Mouse (Mus musculus): ENCODE results near the gene Tspan1. TPM values are rescaled to one million over a fixed set of nuclear protein-coding genes. Genes with fewer than 3 reads are reported as not detected.

Tspan1 gene
- total RNA-seq (2022), result under 1 TPM in 1 of 4 experiments, not detected in 3; 0.23 TPM

DNA sequence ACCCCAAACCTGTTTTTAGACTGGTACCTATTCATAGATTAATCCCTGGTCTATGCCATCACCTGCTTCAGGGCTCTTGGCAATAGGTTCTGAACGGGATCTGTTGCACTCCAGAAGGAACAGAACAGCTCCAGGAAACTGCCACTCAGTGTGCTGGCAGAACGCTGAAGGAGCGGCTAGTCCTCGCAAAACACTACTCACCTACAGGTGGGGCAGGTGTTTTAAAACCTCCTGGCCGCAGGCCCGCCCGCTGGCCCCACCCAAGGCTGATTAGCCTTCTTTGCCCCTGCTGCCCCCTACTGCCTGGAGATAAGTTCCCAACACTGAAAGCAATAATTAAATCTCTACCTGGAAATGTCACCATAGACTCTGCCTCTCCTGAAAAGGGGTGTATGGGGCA lies at the start of gene Tspan1:
TSS of gene Tspan1 (minus strand) at position 198 of the 400 bp plus-strand sequence.
- DNase-seq (ENCODE audit: low spot score in 2 of 2), result no peak

DNA sequence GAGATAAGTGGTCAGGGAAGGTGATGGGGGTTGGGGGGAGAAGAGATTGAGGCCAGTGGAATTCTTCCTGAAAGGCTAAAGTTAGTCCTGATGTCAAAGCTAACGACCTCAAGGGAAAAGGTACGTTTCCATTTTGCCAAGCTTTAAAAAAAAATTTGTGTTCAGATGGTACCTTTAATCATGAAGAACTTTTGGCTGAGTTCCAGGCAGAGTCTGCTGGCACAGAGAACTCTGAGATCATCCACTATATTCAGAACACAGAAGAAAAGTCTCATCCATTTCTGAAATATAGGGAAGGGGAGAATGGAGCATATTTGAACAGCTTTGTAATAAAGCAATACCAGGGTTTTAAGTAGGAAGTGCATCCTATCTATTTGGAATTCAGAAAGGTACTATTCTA lies 49.6 kb upstream of the Tspan1 start:
- DNase-seq (ENCODE audit: low spot score in 2 of 2), result no peak

DNA sequence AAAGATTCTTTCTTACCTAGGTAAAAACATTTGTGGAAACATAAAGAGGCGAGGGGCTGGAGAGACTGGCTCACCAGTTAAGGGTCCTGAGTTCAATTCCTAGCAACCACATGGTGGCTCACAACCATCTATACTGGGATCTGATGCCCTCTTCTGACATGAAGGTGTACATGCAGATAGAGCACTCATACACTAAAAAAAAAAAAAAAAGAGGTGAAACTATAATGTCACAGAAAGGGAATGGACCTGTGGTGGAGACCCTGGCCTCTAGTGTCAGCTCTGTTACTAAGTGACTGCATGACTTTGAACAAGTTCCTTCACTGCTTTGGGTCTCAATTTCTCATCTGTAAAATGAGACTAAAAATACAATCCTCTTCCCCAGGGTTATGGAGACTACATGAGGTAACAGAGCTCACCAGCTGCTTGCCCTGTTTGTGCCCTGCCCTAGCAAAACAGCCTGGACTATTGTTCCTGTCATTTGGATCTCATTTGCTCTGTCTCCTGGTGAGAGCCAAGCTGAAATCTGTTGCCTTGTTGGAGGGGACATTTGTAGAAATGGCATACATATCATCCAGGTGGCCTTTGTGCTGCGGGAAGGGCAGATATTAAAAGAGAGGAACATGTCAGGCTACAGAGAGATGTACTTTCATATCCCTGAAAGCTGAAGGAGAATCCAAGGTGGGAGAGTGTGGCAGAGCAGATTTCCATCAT lies 48.6 kb upstream of the Tspan1 start:
- DNase-seq (ENCODE audit: low spot score in 2 of 2), result no peak

DNA sequence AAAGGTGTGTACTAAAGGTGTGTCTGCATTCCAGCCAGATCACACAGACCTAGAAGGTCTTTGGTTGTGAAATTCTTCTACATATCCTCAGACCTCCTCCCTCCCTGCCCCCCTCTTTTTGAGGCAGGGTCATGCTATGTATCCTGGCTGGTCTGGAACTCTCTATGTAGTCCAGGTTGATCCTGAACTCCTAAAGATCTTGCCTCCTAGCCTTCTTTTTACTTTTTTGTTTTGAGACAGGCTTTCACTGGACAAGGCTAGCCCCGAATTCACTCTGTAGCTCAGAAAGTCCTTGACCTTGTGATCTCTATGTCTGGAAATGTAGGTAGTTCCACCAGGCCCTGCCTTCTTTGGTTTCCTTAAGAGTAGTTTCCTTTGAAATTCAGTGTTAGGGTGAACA lies 41.5 kb upstream of the Tspan1 start:
- DNase-seq (ENCODE audit: low spot score in 2 of 2), result no peak

DNA sequence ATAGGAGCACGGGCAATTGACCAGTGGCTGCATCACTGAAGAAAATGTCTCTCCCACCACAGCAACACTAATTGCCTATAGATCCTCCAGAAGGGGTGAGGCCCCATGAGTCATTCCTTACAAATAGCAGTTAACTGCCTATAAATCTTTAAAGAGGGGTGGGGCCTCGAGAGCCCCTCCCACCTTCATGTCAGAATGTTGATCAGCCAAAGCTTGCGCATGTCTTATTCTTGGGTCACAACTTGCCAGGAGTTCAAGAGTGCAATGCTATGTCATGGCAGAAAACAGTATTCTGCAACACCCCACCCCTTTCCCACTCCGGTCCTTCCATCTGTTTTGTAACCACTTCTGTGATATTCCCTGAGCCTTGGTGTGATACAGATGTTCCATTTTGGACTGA lies 39.1 kb upstream of the Tspan1 start:
- no peak for DNase-seq (ENCODE audit: low spot score in 2 of 2)

DNA sequence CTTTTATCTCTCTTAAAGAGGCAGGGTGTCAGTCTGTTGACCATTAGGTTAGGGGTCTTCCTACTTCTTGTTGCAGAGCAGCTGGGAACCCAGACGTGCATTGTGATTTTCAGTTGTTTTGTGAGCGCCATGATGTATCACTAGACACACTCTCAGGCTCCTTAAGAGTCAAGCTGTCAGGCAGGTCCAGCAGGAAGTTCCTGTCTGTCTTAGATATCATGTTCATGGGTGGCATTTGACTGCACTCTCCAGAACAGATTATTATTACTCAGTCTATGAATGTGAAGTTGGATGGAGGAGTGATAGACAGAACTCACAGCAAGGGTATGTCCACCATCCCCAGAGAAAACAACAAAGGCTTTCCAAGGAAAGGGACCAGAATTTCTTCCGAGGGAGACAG lies 37.0 kb upstream of the Tspan1 start:
- DNase-seq (ENCODE audit: low spot score in 2 of 2), result no peak

DNA sequence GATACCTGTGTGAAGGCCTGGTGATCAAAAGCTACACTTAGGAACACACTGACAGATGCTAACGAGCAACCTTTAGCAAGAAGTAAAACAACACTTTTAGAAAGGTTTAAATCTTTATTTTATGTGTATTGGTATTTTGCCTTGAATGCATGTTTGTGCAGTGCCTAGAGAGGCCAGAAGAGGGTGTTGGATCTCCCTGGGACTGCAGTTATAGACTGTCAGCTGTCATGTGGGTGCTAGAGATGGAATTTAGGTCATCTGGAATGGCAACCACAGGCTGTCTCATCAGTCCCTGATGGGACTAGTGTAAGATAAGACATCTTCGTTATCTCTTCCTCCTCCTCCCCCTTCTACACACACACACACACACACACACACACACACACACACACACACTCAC lies 31.0 kb upstream of the Tspan1 start:
- DNase-seq (ENCODE audit: low spot score in 2 of 2), result no peak

DNA sequence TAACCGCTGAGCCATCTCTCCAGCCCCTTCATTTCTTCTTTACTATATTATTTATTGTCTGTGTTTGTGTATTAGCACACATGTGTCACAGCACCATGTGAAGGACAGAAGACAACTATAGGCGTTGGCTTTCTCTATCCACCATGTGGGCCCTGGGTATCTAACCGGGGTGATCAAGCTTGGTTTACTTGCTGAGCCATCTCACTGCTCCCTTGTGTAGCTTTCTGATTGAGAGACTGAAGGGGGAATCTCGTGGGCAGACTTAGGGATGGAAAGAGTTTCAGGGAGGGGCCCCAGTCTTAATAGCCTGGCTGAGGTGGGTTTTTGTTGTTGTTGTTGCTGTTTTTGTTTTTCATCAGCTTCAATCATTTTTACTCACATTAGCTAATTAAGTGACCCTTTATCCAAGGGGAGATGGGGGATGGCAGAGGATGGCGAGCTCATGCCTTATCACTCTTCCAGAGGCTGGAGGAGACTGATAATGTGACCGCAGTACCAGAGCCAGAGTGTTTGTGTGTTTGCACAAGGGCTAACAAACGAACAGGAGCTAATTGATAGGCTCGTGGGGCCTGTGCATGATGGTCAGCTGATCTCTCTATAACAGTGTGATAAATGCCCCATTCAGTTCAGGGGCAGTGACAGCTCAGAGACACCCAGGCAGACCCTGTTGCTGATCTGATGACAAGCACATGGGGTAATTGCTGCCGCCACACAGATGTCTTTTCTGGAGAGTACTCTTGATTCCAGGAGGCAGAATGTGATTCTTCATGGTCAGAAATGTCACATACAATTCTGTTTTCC lies 26.4 kb upstream of the Tspan1 start:
- DNase-seq (ENCODE audit: low spot score in 2 of 2), result no peak

DNA sequence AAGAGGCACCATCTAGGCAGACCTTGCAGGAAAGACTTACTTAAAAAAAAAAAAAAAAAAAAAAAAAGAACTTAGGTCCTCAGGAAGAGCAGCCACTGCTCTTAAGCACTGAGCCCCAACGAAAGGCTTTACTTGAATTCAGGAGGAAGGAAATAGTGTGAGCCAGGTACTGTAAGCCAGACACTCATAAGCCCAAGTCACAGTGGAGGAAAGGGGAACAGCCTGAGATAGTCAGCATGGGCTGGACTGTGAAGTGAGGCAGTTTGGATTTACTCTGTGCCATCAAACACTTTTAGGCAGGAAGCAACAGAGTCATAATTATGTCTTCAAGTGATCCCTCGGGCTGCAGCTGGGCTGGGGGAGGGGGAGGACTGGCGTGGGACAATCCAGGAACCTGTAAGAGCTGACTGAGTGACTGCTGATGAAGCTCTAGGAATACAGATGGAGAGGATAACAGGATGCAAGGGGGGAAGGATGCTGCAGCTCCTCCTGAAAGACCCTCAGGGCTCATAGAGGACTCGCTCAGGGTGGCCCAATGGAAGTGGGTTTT lies 25.0 kb upstream of the Tspan1 start:
- no peak for DNase-seq (ENCODE audit: low spot score in 2 of 2)

DNA sequence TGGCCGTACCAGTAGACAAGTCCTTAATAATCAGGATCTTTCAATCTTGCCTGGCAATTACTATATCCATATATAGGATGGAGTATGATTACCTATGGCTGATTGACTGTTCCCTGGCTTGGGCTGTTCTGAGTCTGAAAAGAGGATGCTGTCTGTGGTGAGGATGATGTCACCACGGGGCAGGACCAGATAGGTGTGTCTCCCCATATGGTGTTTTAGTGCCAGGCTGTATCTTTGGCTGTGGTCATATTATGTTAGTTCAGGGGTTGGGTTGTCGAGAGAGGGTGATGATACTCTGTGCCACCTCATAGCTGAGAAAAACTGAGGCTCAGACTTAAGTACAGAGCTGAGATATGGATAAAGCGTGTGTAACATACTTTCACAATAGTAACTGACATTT lies 17.7 kb upstream of the Tspan1 start:
- DNase-seq (ENCODE audit: low spot score in 2 of 2), result no peak

DNA sequence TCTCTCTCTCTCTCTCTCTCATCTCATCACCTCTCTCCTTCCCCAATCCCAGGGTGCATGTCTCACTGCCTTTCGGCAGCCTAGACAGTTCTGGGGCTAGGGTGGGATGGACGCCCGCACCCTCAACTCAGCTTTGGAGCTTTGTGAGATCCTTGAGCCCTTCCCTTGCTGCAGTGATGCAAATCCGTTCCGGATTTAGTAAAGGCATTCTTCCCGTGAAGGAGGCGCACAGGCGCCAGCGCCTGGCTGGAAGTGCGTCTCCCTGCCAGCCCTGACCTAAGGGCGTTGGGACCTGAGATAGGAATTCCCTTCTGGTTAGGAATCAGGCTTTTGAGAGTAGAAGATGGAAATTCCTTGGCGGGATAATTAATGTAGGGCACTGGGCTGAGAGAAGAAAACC lies 15.3 kb upstream of the Tspan1 start:
- DNase-seq (ENCODE audit: low spot score in 2 of 2), result no peak

DNA sequence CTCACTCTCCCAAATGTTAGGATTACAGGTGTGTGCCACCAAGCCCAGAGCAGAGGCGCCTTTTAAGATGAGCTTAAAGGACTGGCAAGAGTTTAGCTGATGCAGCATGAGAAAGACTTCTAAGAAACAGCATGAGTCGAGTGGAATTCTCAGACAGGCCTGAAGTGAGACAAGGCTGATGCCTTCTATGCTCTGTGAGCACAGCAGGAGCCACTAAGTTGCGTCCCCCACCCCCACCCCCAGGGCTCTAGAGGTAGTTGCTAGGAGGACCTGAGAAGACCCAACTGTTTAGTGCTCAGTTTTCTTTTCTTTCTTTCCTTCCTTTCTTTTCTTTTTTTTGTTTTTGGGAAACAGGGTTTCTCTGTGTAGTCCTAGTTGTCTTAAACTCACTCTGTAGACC lies 14.7 kb upstream of the Tspan1 start:
- no peak for DNase-seq (ENCODE audit: low spot score in 2 of 2)

DNA sequence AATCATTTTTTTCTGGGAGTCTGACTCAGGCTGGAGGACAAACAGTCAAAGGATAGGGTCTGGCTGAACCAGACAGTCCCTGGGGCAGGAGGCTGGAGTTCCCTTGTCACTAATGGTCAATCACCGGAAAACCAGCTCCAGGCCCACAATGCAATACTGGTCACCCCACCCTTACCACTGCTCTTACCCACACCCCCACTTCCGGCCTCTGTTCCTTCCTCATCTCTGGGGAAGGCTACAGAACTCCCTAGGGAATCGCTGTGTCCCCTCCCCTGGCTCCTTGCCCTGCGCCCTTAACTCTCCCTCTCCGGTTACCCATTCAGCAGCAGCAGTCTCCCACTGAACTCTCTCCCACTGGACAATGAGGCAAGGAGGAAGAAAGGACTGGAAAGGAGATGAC lies 9.7 kb upstream of the Tspan1 start:
- no peak for DNase-seq (ENCODE audit: low spot score in 2 of 2)

DNA sequence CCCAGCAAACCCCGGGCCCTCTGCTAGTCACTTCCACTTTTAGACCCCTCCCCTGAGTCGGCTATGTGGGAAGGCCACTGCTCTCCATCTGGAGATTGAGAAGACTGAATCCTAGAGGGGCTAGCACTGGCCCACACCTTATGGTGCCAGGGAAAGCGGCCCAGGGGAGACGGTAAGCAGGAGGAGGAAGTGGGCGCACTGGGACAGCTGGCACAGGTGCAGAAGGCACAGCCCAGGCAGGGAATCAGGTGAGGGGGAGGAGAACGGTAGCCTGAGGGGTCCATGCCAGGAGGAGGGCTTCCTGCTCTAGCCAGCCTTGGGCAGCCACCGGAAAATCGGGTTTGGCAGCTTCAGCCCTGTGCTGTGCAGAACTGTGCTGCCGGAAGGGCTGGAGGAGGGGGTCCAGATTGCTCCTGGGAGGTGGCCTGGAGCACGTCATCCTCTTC lies 9.2 kb upstream of the Tspan1 start:
- peak in 1 of 2 experiments; percentile 86 for DNase-seq (ENCODE audit: low spot score in 2 of 2)

DNA sequence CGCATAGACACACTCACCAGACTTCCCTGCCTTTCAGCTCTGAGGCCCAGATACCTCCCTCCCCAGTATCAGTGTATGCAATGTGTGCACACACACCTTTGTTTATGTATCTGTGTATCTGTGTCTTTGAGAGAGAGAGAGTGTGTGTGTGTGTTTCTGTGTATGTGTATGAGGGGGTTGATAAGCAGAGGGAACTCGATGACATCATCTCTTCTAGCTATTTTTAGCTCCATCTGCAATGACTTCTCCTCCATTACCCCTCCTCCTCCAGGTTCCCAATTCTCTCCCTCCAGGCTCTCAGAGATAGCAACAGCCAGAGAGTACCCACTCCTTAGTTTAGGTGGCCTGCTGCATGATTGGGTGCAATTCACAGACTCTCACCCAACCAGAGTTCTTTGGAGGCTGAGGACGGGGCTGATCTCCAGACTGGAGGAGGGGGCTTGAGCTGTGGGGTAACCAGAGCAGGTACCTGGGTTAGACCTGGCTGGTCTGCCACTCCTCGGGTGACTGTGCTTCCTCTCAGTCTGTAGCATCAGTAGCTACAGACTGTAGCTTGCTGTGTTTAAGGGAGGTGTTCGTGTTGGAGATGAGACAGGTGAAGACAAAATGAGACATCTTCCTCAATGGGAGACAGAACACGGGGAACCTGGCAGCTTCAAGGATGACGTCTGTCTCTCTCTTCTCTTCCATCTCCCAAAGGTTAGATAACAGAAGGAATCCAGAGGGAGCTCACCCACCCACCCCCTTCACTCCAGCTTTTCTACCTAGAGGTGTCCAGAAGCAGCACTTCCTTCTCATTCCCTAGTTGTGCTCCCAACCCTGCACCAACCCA lies 8.5 kb upstream of the Tspan1 start:
- peak in 1 of 2 experiments; percentile 79 for DNase-seq (ENCODE audit: low spot score in 2 of 2)

DNA sequence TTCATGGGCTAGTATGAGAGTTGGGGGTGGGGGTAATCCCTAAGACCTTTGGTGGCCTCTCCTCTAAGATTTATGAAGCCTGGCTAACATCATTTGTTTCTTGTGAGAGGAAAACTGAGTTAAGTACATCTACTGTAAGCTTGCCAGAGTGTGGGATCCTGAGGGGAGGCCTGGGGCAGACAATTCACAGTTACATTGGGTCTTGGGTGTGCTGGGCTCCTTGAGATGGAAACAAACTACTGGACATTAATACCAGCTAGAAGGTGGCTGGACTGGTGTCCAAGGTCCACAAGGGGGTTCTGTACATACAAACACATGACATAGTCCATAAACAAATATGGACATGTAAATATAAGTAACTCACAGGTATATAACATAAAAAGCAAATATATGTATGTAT lies 7.7 kb upstream of the Tspan1 start:
- no peak for DNase-seq (ENCODE audit: low spot score in 2 of 2)

DNA sequence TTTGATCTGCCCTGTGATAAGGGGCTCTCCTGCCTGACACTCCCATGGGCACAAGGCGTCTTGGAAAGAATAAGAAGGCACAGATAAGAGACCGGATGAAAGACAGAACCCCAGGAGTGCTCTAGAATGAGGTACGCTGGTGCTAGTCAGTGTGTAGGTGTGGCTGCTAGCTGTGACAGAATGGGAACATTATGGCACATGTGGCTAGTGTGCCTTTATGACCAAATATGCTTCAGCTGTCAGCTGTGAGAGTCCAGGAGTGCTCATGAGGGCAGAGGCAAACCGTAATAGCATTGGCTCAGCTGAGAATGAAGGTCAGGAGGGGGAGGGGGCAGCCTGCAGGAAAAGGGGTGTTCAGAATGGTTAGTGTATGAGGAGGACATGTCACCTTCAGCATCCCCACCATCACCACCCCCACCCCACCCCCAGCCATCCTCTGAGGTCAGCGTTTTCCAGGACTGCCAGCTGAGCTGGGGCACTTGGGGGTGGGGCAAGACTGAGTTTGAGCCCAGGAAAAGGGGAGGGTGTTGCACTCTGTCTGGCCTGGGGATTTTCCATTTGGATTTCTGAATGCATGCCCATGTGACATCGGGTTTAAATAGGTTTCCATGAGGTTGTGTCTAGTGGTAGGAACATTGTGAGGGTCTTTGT lies 7.2 kb upstream of the Tspan1 start:
- peak in 1 of 2 experiments; percentile 62 for DNase-seq (ENCODE audit: low spot score in 2 of 2)

DNA sequence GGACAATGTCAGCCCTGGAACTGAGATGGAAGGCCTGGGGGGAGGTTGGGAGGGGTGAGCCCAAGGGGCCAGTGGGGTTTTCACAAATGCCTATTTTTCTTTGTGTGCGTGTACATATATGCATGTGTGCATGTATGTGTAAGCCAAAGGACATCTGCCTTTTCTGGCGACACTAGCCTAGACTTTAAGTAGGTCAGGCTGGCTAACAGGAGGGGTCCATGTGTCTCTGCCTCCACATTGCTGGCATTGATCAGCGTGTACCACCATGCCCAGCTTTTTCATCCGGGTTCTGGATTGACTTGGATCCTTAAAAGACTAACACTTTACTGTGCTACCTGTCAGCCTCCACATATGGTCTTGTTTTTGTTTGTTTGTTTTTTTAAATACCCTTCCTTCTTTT lies 6.4 kb upstream of the Tspan1 start:
- DNase-seq (ENCODE audit: low spot score in 2 of 2), result no peak

DNA sequence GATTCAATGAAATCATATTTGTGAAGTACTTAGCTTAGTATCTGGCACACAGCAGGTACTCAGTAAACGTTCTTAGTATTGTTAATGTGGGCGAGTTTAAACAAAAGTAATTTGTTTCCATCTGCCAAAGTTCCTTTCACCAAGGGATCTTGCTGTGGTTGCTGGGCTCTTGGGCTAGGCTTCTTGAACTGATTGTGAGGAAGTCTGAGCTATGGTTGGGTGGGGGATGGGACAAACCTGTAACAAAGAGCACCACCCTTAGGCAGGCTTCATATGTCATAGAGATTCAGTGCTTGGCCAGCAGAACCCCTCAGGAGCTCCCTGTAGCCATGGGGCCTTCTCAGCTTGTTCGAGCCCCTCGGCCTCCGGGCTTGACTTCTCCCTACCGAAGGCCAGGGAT lies 5.7 kb upstream of the Tspan1 start, which contains the start of the genes 1700042G07Rik and Gm49337:
TSS of gene 1700042G07Rik (plus strand) at position 301 of the 400 bp plus-strand sequence.
TSS of gene Gm49337 (plus strand) at position 313 of the 400 bp plus-strand sequence.
- no peak for DNase-seq (ENCODE audit: low spot score in 2 of 2)

DNA sequence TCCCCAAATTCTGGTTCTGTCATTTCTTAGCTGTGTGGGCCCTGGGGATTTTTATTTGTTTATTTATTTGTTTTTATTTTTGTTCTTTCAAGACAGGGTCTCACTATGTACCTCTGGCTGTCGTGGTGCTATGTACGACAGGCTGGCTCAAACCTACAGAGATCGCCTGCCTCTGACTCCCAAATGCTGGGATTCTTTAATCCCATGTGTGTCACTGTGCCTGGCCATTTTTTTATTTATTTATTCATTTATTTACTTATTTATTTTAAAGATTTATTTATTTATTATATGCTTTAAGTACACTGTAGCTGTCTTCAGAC lies 1.9 kb upstream of the Tspan1 start:
- DNase-seq (ENCODE audit: low spot score in 2 of 2), result no peak

Measured in left cerebral cortex, adult 8-10 months (tissue).